Mouse (Mus musculus): Measurements from ENCODE around the gene Hibadh.

GRCm38 (mm10) chr6:52507946-52508345 is 132.2 kb downstream of the Hibadh start:
- TF ChIP-seq CTCF (IDR thresholded peaks at IDR 0.05; ENCODE audit: low read depth, low read length) (no peak), POLR2A (IDR thresholded peaks at IDR 0.05; ENCODE audit: extremely low read depth, insufficient read depth, low read length) (no peak)

All from liver, adult 2 months (tissue).